Mouse (Mus musculus) CD4-positive, CD25-positive, alpha-beta regulatory T cell, adult 2 months (primary cell): Measurements from ENCODE around the gene Rcl1.

Experiments used
- DNase-seq: peaks from one replicate; pipeline ENCODE4 v3.0.0-alpha.2; 2012; ENCODE audit warnings: low read depth, low spot score

Rcl1 gene

DNA sequence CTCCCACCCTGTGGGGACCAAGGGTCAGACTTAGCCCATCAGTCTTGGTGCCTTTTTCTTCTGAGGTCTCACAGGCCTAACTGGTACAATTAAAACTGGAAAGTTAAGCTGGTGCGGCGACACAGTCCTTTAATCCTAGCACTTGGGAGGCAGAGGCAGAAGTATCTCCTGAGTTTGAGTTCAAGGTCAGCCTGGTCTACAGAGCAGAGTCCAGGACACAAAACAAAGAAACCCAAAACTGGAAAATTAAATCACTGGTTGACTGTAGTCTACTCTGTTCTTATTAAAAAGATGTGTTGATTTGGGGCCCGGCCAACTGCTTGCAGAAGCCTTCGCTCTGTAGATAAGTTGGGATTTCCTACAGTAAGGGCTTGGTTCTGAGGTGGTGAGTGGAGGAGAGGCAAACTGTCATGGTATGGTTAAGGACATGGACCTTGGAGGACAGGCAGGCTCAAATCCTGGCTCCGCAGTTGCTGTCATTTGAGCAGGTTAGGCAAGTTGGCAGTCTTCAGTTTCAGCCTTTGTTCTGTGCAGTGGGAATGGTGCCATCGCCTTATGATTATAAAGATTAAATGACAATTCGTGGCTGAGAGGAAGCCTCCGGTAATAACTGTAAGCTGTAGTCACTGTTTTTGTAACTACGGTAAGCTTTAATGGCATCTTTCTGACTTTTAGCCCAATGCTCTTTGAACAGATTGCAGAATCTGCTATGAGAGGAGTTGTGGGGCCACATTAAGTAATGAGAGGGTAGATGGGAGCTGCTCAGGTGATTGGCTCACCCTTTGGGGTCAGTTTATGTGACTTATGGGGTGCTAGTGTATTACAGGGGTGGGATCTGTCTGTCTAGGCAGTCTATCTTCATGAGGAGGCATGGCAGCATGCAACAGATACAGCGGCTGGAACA is 12.8 kb downstream of the Rcl1 start:
- DNase-seq = no peak

DNA sequence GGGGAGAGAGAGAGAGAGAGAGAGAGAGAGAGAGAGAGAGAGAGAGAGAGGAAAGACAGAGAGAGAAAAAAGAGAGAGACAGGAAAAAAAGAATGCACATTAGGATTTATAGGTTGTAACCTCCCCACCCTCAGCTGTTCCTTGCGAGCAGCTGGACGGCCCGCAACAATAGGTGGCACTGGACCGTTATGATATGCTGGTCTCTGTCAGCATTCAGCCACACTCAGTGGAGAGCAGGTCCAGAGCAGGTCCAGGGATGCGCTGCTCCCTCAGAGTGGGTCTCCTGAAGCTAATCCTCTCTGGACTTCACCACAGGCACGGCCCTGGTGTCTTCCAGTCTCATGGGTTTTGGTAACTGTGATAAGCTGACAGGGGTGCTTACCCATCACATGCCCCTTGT is 15.6 kb downstream of the Rcl1 start:
- DNase-seq = no peak

DNA sequence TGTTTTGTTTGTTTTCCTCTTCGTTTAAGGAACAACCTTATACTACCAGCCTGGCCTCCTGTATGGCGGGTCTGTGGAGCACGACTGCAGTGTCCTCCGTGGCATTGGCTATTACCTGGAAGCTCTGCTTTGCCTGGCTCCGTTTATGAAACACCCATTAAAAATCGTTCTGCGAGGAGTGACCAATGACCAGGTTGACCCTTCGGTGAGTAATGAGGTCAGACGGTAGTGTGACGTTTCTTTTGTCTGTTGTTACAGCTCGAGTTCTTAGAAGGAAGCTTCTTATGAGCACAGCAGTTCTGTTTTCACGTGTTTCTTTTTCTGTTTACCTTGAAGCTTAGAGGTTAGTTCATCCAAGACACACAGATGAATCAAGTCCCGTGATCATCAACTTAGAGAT is 17.0 kb downstream of the Rcl1 start:
- no peak for DNase-seq

DNA sequence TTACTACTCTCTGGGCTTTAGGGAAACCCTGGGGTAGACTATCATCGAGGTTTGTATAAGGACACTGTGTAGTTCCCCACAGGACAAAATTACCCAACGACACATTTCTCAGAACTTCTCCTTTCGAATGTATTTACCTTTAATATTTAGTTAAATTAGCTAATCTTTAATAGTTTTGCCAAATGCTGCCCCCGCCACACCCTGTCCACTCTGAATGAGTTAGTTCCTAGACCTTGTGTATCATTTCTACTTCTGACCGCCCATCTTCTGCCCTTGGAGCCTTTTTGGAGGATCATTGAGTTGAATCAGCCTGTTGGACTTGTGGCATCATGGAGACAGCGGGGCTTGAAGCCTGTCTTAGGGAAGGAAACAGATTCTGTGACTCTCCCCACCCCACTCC is 19.1 kb downstream of the Rcl1 start:
- no peak for DNase-seq

DNA sequence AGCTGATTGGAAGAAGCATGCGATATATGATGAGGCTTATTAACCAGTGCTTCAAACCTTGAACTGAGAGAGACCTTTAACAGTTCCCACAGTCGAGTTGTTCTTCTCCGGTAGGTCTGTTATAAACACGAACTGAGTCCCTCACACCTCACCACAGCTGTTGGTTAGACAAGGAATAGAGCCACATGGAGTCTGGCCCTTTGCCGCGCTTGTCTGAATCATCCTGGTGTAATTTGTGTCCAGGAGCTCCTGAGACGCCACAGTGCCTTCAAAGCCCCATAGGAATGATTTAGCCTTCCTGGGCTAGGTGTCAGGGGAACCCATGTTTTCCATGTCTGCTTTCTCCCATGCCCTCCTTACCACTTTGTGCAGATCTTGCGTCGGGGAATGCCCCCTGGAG is 20.2 kb downstream of the Rcl1 start:
- no peak for DNase-seq

DNA sequence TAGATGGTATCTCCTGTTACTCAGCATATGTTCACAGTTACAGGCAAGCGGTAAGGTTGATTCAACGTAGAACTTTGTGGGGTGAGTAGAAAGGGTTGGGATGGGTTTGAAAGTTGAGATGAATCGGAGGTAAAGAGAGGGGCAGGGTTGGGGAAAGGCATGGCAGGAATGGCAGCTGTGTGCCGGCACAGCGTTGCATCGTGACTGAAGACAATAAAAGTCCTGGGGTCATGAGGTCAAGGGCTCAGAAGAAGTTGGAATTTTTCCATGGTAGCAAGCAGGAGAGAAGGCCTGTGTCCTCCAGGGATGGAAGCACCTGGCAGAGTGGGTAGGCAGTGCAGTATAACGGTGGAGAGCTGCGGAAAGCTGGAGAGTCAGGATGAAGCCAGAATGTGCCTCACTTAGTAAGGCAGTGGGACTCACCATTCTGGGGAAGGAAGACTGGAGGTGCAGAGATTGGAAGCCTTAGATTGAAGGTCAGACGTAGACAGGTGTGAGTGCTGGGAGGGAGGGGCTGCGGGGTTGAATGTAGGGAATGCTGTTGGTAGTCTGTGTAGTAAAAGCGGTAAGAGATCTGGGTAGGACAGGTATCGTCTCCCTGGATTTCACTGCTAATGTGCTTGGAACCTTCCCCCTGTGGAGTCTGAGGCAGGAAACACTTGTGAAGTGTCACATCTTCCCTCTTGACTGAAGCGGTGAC is 23.9 kb downstream of the Rcl1 start:
- no peak for DNase-seq

DNA sequence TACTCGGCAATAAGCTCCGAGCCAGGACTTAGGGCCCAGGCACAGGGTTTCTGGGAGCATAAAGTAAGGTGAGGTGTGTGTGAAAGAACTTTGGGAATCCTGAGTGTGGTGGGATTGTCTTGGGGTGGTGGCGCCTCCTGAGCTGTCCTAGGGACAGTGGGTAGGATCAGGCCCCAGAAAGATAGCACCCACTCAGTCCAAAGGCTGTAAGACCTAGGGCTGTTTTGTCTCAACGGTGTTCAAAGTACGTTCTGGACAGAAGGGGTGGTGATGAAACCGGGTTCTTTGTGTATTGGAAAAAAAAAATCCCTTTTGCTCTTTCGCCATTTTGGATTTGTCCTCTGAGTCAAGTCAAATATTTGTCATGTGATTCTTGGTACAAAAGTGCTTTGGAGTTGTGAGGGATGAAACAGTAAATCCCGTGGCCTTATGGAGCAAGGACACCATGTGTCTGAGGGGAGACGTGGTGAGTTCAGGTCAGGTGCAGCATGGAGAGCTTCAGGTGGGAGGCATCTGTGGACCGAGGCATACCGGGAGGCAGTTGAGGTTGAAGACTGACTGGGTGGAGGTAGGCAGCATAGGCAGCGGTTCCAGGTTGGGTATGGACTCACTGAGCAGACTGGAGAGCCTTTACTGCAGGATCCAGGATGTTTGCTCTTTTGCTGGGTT is 25.3 kb downstream of the Rcl1 start:
- DNase-seq = no peak

DNA sequence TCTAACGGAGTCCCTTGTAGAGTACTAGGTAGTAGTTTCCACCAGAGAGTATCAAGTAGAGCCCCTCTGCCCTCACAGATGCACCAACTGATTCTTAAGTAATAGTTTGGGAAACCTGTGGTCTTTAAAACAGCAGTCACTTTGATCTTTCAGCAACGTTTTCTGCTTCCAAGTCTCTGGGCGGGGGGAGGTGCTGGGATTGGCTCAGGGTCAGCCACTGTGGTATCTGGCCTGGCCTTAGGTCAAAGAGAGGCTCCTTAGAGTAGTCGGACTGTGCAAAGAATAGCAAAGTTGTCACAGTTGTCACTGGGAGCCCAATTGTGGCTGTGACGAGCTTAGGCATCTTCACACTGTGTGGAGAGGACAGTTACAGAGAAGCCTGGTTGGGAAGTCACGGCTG is 26.2 kb downstream of the Rcl1 start:
- DNase-seq = no peak

DNA sequence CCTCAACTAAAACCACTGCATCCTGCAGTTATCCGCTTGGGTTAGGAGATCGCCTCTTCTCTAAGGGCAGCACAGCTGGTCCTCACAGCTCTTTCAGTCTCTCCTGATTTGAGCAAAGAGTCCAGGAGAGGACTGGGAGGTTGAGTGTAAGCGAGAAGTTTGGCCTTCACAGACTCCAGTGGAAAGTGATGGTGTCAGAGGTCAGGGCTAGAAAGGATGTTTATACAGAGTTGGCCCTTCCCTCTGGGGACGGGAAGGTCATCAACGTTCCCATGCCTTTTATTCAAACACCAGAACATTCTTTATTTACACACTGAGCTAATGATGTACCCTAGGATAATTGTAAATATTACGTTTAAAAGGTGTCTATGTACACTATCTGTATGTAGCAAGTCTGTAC is 27.0 kb downstream of the Rcl1 start:
- DNase-seq = no peak

DNA sequence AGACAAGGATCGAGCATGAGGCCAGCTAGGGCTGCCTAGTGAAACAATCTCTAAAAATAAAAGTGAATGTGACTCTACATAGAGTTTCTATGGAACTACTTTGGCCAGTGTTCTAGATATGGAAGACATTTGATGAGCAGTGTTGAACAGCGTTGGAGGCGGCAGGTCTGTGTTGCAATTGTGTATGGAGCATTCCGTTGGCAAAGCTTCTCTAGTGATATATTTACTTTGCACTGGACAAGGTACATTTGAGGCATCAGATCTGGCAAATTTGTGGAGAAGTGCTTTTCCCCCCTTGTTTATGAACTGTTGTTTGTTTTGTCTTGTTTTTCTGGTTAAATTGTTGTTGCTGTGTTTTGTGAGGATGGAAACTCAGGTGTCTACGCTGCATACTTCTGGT is 28.4 kb downstream of the Rcl1 start:
- DNase-seq = no peak

DNA sequence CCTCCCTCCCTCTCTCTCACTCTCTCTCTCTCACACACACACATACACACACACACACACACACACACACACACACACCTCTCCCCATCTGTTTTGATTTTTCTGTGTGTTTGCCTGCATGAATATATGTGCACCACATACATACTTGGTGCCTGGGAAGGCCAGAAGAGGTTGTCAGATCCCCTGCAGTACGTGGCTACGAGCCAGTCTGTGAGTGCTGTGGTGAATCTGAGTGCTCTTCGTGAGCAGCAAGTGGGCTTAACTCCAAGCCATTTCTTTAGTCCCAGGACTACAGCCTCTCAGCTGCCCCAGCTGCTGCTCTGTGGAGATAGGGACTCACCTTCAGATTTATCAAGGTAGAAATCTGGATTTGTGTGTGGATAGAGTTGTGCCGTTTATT is 30.0 kb downstream of the Rcl1 start:
- DNase-seq = no peak

DNA sequence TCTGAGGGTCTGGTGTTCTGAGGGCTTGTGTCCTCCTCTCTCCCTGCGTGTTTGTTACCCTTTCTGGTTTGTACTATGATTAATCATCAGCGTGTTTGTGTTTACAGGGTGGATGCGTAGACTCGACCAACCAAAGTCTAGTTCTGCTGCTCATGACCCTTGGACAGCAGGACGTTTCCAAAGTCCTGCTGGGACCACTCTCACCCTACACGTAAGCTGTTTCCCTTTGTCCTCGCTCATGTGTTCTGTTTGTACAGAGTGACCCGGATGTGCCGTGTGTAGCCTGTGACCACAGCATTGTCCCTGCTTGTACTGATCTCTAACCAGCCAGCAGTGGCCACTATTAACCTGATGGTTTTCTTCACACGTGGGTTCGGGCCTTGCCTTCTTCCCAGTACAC is 33.1 kb downstream of the Rcl1 start:
- DNase-seq = no peak

DNA sequence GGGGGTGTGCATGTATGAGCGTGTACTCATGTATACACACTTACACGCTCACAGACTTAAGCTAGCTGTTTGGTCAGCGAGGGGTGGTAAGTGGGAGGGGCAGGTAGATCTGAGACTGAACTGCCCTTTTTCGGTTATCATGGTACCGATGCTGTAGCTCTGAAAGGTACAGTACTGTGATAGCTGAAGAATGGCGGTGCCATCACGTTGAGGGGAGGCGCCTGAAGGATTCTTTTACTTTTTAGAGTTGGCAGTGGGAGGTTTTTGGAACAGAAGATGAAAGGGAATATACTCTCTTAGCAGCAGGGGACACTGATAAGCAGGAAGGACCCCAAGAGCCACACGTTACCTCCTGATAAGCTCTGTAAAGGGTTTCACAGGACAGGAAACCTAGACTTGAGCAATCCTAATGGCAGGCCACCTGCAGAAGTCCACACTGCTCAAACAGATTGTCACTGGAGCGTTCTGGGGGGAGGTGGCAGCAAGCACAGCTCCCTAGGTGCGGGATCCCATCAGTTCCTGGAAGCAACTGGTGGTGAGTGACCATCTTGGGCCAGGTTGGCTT is 34.1 kb downstream of the Rcl1 start:
- no peak for DNase-seq

DNA sequence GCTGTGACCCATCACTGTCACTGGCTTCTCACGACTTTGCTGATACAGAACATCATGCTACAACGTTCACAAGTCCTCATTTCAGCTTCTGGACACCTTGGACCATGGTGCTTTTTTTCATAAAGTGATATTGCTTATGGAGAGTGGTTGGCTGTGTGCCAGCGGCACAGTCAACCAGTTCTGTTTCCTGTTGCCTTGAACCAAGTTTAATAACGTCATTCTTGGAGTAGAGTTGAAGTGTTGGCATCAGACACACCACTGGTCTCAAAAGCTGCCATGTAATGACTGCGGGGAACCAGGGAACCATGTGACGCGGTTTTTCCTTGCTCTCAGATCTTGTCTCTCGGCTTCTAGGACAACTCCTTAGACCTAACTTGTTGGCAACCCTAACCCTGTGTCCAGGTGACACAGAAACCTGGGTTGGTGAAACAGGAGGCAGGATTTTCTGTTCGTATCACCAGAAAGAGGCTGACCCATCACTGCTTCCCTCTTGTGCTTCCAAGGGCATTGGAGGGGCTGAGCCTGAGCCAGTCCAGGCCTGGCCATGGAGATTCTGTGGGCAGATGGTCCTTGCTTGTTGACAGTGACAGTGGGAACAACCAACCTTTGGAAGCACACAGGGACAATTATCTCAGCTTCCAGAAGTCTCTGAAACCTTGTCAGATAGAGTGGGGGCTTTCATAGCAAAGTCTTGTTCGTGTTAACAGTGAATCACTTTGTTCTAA is 37.5 kb downstream of the Rcl1 start:
- no peak for DNase-seq

DNA sequence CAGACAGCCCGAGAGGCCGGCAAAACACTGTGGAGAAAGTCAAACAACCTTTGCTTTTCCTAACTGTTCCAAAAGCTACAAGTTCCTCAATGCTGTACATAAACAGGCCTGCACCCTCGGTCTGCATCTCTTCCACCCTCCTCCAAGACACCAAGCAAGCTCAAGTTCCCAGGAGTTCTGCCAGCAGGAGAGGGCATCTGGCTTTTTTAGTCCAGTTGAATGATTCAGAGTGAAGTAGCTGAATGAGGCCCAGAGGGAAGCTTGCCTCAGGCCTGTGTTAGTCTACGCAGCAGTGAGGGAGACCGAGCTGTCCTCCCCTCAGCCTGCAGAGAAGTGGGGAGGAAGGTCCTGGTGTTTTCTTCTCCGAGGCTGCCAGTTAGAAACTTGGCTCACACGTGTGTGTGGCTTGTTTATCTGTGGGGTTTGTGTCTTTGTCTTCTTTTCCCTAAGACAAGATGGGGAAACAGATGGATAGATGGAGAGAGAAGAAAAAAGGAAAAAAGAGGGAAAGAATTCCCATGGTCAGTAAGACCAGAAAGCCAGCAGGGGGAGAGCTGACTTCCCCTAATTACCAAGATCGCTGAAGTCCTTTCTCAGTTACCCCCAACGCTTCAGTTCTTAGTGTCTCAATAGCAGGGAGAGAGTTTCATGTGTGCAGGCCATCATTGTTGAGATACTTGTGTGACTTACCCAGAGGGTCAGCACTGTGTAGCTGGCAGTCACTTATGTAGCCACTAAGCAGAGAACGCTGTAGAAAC is 38.7 kb downstream of the Rcl1 start:
- DNase-seq = no peak

DNA sequence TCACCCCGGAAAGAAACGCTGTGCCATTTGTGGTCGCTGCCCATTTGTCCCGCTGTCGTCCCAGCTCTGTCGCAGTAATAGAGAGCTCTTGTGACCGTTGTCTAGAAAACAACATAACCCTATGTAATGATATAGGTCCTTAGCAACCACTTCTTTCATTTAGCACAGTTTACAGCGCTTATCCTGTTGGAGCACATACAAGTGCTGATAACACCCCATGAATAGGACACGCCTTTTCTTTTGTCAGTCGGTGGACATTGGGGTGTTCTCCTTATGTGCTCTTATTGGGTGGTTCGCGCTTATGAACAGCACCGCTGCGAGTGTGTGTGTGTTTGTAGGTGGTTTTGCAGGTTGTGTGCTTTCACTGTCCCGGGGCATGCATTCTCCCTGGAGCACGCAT is 39.8 kb downstream of the Rcl1 start:
- DNase-seq = no peak

DNA sequence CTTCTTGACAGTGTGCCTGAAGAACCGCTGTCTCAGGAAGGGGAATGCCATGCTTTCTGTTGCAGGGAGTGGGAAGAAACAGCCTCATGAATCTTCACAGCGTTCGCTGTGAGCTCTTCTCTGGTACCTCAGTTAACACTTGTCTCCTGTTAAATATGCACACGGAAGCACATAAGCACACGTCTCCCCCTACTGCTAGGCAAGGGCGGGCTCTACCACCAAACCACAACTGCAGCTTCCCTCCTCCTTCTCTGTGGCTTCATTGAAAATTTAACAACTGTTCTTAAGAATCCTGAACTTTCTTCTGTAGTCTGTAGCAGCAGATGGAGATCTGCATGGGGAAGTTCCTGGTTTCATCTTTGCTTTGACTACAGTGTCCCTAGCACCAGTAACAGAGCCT is 41.1 kb downstream of the Rcl1 start:
- peak; percentile 19 for DNase-seq

DNA sequence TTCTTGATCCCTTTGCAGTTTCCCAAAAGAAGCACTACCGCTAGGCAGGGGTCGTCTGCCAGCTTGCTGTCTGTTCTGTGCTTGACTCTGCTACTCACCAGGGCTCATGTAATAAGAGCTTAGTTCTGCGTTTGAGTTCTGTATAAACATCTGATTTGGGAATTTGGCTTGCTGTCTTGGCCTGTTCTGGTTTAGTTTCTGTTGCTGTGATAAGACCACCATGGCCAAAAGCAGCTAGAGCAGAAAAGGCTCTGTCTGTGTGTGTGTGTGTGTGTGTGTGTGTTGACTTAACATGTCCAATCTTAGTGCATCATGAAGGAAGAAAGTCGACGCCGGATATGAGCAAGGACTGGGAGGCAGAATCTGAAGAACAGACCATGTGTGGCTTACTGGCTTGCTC is 44.2 kb downstream of the Rcl1 start:
- DNase-seq = no peak

DNA sequence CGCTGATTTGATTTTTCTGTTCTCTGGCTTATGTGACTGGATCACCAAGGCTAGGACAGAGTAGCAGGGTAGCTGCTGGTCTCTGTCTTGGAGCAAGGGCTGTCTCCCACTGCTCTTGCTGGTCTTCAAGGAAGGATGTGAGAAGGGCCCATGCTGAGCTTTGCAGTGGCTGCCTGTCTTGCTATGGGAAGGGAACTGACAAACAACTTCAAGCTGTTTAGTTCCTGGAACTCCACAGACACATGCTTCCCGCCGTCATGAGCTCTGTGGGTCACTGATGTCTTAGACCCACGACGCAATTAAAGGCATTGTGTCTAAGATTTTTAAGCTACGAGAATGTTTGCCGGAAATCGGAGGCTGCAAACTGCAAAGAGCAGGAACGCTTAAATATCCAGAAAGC is 45.6 kb downstream of the Rcl1 start:
- DNase-seq = no peak

DNA sequence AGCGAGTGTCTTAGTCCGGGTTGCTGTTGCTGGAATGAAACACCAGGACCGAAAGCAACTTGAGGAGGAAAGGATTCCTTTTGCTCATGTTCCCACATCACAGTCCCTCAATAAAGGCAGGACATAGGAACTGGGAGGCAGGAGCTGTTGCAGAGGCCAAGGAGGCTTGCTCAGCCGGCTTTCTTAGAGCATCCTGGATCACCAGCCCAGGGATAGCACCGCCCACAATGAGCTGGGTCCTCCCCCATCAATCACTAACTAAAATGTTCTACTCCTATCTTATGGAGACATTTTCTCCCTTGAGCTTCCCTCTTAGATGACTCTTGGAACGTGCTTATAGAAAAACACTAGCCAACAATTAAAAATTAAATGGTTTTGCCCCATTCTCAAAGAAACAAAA is 48.4 kb downstream of the Rcl1 start:
- no peak for DNase-seq

DNA sequence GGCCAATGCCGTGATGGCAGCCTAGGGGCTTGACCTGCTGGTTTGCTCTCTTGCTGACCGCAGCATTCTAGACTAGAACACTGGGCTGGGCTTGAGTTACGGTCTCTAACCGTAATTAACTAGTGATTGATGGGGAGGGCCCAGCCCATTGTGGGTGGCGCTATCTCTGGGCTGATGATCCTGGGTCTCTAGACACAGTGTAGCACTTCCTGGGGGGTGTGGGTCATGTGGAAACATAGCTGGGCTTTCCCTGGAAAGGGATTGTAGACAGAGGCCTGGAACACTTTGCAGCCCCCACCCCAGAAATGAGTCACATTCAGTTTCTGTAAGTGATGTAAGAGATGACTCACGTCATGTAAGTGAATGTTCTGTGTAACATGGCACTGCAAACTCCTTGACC is 48.9 kb downstream of the Rcl1 start:
- peak; percentile 10 for DNase-seq
